Mouse (Mus musculus) embryo, embryonic 11 days (tissue): ENCODE measurements around the gene Epas1.

Source experiments
- DNase-seq: peaks from one replicate; pipeline ENCODE4 v3.0.0-alpha.2; 2015

Gene Epas1

GRCm38 (mm10) chr17:86757621-86758020 lies 4.1 kb downstream of the Epas1 start:
- no peak for DNase-seq

- no peak for DNase-seq
Observed at GRCm38 (mm10) chr17:86761859-86762258, 8.4 kb downstream of the Epas1 start.

- DNase-seq = no peak
Observed at GRCm38 (mm10) chr17:86762479-86763242, 9.2 kb downstream of the Epas1 start.

GRCm38 (mm10) chr17:86765762-86766404 lies 12.4 kb downstream of the Epas1 start:
- DNase-seq = no peak

- no peak for DNase-seq
Observed at GRCm38 (mm10) chr17:86766412-86766811, 12.9 kb downstream of the Epas1 start.

- DNase-seq = no peak
Observed at GRCm38 (mm10) chr17:86768596-86768995, 15.1 kb downstream of the Epas1 start.

- DNase-seq = no peak
Observed at GRCm38 (mm10) chr17:86769330-86770211, 16.1 kb downstream of the Epas1 start.

GRCm38 (mm10) chr17:86770848-86771247 lies 17.3 kb downstream of the Epas1 start:
- DNase-seq = no peak

GRCm38 (mm10) chr17:86772035-86772434 lies 18.5 kb downstream of the Epas1 start:
- no peak for DNase-seq

- DNase-seq = no peak
Observed at GRCm38 (mm10) chr17:86772929-86773588, 19.6 kb downstream of the Epas1 start.

- DNase-seq = no peak
Observed at GRCm38 (mm10) chr17:86776538-86776937, 23.0 kb downstream of the Epas1 start.

GRCm38 (mm10) chr17:86778147-86778546 lies 24.6 kb downstream of the Epas1 start:
- DNase-seq = no peak

- no peak for DNase-seq
Observed at GRCm38 (mm10) chr17:86779191-86780130, 26.0 kb downstream of the Epas1 start.

GRCm38 (mm10) chr17:86780708-86781318 lies 27.3 kb downstream of the Epas1 start:
- DNase-seq = no peak

GRCm38 (mm10) chr17:86781755-86782400 lies 28.4 kb downstream of the Epas1 start:
- no peak for DNase-seq

GRCm38 (mm10) chr17:86784405-86784977 lies 31.0 kb downstream of the Epas1 start:
- DNase-seq = no peak

- no peak for DNase-seq
Observed at GRCm38 (mm10) chr17:86785612-86786011, 32.1 kb downstream of the Epas1 start.

- DNase-seq = no peak
Observed at GRCm38 (mm10) chr17:86786496-86786895, 33.0 kb downstream of the Epas1 start.

GRCm38 (mm10) chr17:86787805-86788204 lies 34.3 kb downstream of the Epas1 start:
- no peak for DNase-seq

- DNase-seq = no peak
Observed at GRCm38 (mm10) chr17:86788316-86788715, 34.8 kb downstream of the Epas1 start.
